Mouse (Mus musculus) intestine, embryonic 14.5 days (tissue): ENCODE data around the gene 4931400O07Rik. TPM values are rescaled to one million over a fixed set of nuclear protein-coding genes. Genes with fewer than 3 reads are reported as not detected.

ENCODE experiments used
- ATAC-seq: fragments of 200-750 bp; cut with Nextera tagmentation; replicated peaks from 2 replicates; pipeline ENCODE4 v1.8.0; 2017; ENCODE audit warnings: low read depth, moderate number of reproducible peaks, moderate TSS enrichment, moderate library complexity; ENCODE audit not compliant: low FRiP score, low TSS enrichment
- DNase-seq: peaks from one replicate; pipeline ENCODE4 v3.0.0-alpha.2; 2018; ENCODE audit warnings: low spot score
- H3K27ac ChIP-seq: fragments of 300-500 bp; sonication (generic); 2 replicates; pipeline ENCODE4 v1.5.1; 2014; ENCODE audit warnings: low read depth, mild to moderate bottlenecking, control low read depth
- H3K27me3 ChIP-seq: fragments of 300-500 bp; sonication (generic); replicated peaks from 2 replicates; pipeline ENCODE4 v1.6.1; 2014; ENCODE audit warnings: low read length, control low read depth; ENCODE audit not compliant: control insufficient read depth, insufficient read depth
- H3K36me3 ChIP-seq: fragments of 300-500 bp; sonication (generic); 2 replicates; pipeline ENCODE4 v1.6.1; 2014; ENCODE audit warnings: low read length, control low read depth; ENCODE audit not compliant: control insufficient read depth, insufficient read depth
- H3K4me1 ChIP-seq: fragments of 300-500 bp; sonication (generic); replicated peaks from 2 replicates; pipeline ENCODE4 v1.6.1; 2014; ENCODE audit warnings: low read length, control low read depth, mixed read lengths; ENCODE audit not compliant: control insufficient read depth, insufficient read depth
- H3K4me2 ChIP-seq: fragments of 300-500 bp; sonication (generic); 2 replicates; pipeline ENCODE4 v1.6.1; 2014; ENCODE audit warnings: low read length
- H3K4me3 ChIP-seq: fragments of 300-500 bp; sonication (generic); 2 replicates; pipeline ENCODE4 v1.5.1; 2014; ENCODE audit warnings: low read depth, low read length, control low read depth, mixed read lengths
- H3K9ac ChIP-seq: fragments of 300-500 bp; sonication (generic); 2 replicates; pipeline ENCODE4 v1.6.1; 2014; ENCODE audit warnings: mild to moderate bottlenecking, low read length
- H3K9me3 ChIP-seq: fragments of 300-500 bp; sonication (generic); 2 replicates; pipeline ENCODE4 v1.6.1; 2016; ENCODE audit warnings: low read length, control low read depth; ENCODE audit not compliant: control insufficient read depth
- WGBS: fragments of 180-500 bp; shearing (Covaris S2); extraction: QIAGEN DNeasy Blood & Tissue Kit; methylation state at CpG from one replicate; pipeline ENCODE4 v1.1.7; 2014; 5-methylcytosine and 5-hydroxymethylcytosine counted together
- polyA plus RNA-seq: library from polyadenylated mRNA; unstranded; fragments of >200 nt; fragmentation: Nextera tagmentation; extraction: Ambion mirVana; gene quantifications from 2 replicates; pipeline ENCODE4 v1.2.1, GENCODE M21; 2014

Gene 4931400O07Rik
- not detected in 2 replicates for polyA plus RNA-seq

DNA sequence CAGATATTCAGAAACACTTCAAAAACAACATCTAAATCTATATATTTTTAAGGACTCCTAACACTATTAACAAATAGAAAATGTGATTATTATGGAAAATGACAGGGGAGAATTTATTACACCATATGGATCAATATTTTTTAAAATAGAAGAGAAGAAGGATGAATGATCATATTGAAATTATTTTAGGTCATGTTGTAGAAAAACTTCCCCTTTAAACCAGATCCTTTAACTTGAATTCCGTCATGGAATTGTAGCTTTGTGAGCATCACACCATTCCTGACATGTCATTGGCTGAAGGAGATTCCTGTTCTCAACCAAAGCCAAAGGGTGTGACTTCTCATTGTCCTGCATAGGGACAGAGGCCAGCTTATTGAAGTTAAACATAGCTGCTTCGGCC, at the start of gene 4931400O07Rik:
Gene 4931400O07Rik, plus strand, starts transcription at position 301 of the 400 bp plus-strand sequence.
- Histone ChIP-seq H3K27me3 (no peaks in the 10 kb centered on the region), H3K4me1 (no peaks in the 10 kb centered on the region), H3K4me2 (no peak within 1 kb of the TSS), H3K9ac (no peak within 1 kb of the TSS), H3K36me3 (no peaks in the 10 kb centered on the region), H3K27ac (no peak within 1 kb of the TSS), H3K4me3 (no peak within 1 kb of the TSS), H3K9me3 (no peaks in the 10 kb centered on the region)
- ATAC-seq (no peak), DNase-seq (no peak)
- 83% methylated on average over 2 of the region's 2 CpGs for WGBS

Other genes starting within 250 kb of the 4931400O07Rik start
- gene 4933402E13Rik, start 184.5 kb upstream of the 4931400O07Rik start, polyA plus RNA-seq: 0.15 and 0.51 TPM in 2 replicates